Comparison of ENCODE assay signal across 25 mouse cellular contexts in genomic region chr10:93270889-93271460, GRCm38 (mm10). TPM values are rescaled to one million over a fixed set of nuclear protein-coding genes. Genes with fewer than 3 reads are reported as not detected.
DNase-seq lines count a peak whose midpoint lies in the region; TF ChIP-seq lines count a peak whose summit lies in the region.
"Had no signal": no experiment of that assay in that cellular context is flagged by ENCODE, and none has a peak within 500 bp of the region (broad histone marks: within the 10 kb centered on the region; RNA-seq: fewer than 3 reads in every experiment).

No protein-coding gene starts in this region.

- no peak overlapping the region for H3K9ac ChIP-seq in heart, adult 2 months (ENCODE audit: low read depth, low read length)
- H3K9ac ChIP-seq: forebrain, embryonic 12.5 days; forebrain, embryonic 15.5 days; intestine, embryonic 15.5 days had no signal

- DNase-seq in heart, adult 2 months: no peak
- no peak for DNase-seq in heart, adult 8-10 months (ENCODE audit: low spot score)
- DNase-seq in 3134 (ENCODE audit: extremely low read depth, insufficient read length, low spot score): peak; percentile 66
- DNase-seq in left cerebral cortex, postnatal 14 days (ENCODE audit: low spot score in 2 of 2): no peak
- DNase-seq in heart, postnatal 4 days: no peak
- DNase-seq: adrenal gland, adult 8-10 months; adrenal gland, postnatal 25 days; cerebellum, adult 11-12 months; cerebellum, adult 8-10 months; cerebellum, postnatal 36 days; embryo, embryonic 11 days; gastrocnemius, postnatal 25 days had no signal

- TF ChIP-seq POLR2A in heart, adult 2 months (IDR thresholded peaks at IDR 0.05; ENCODE audit: insufficient read depth, low read depth, low read length): no peak
- no peak for TF ChIP-seq POLR2A in myocyte (IDR thresholded peaks at IDR 0.05; ENCODE audit: insufficient read length, low read depth)

- H3K4me1 ChIP-seq in heart, adult 2 months (ENCODE audit: control insufficient read depth, insufficient read depth, low read length): peaks cover 20% of the 10 kb centered on the region

- peaks cover 6% of the 10 kb centered on the region for H3K36me3 ChIP-seq in heart, adult 2 months (ENCODE audit: control insufficient read depth, insufficient read depth, low read length)
- H3K36me3 ChIP-seq in C2C12 (ENCODE audit: control insufficient read depth, insufficient read depth) (peaks cover 51% of the 10 kb centered on the region), myocyte (ENCODE audit: control insufficient read depth, insufficient read depth) (peaks cover 2% of the 10 kb centered on the region)
- H3K36me3 ChIP-seq: forebrain, embryonic 12.5 days; forebrain, embryonic 15.5 days; G1E; hindbrain, embryonic 13.5 days; intestine, embryonic 15.5 days had no signal

- intact Hi-C loops in heart, adult 2 months (cut with DNase I): no loop called here
- intact Hi-C loops in left cerebral cortex, postnatal 14 days (cut with DNase I): loop anchor here (10.0 kb wide), 1 partner anchor 196 kb away; no protein-coding TSS in a partner anchor

- peak overlapping the region; percentile 76 for H3K4me2 ChIP-seq in myocyte (ENCODE audit: low read depth)
- H3K4me2 ChIP-seq: embryonic facial prominence, embryonic 13.5 days; forebrain, embryonic 12.5 days; forebrain, embryonic 15.5 days; heart, embryonic 11.5 days; hindbrain, embryonic 13.5 days; intestine, embryonic 15.5 days had no signal

- no peak for TF ChIP-seq CTCF in heart, adult 2 months (IDR thresholded peaks at IDR 0.05)
- no peak for TF ChIP-seq CTCF in C2C12 (IDR thresholded peaks at IDR 0.05; ENCODE audit: control insufficient read depth, insufficient read depth, insufficient read length)

- WGBS in heart, adult 2 months: 75% methylated on average over 6 of the region's 6 CpGs

- H3ac ChIP-seq in C2C12 (ENCODE audit: control insufficient read depth, insufficient read length, low read depth) (no peak overlapping the region), myocyte (ENCODE audit: control insufficient read depth, insufficient read length) (no peak overlapping the region)

- peak overlapping the region; percentile 9; the same call in 1 of the 2 replicates for H3K27ac ChIP-seq in heart, adult 2 months
- H3K27ac ChIP-seq: forebrain, embryonic 12.5 days; forebrain, embryonic 15.5 days; hindbrain, embryonic 10.5 days had no signal

- TF ChIP-seq EP300 in heart, adult 2 months (IDR thresholded peaks at IDR 0.05; ENCODE audit: insufficient read depth, low read depth, low read length): no peak

- no peak overlapping the region for H3K4me3 ChIP-seq in heart, adult 2 months
- no peak overlapping the region for H3K4me3 ChIP-seq in C2C12 (ENCODE audit: insufficient read depth, poor library complexity, severe bottlenecking)
- no peak overlapping the region for H3K4me3 ChIP-seq in myocyte
- H3K4me3 ChIP-seq: embryonic facial prominence, embryonic 10.5 days; embryonic facial prominence, embryonic 13.5 days; erythroblast, embryonic 14.5 days; forebrain, embryonic 12.5 days; forebrain, embryonic 15.5 days; hindbrain, embryonic 10.5 days; hindbrain, embryonic 13.5 days; intestine, embryonic 15.5 days had no signal

- H3K79me3 ChIP-seq in C2C12 (ENCODE audit: low read depth): peaks cover 41% of the 10 kb centered on the region

- no peaks in the 10 kb centered on the region for H3K27me3 ChIP-seq in heart, adult 2 months (ENCODE audit: control insufficient read depth, insufficient read depth, low read length)
- no peaks in the 10 kb centered on the region for H3K27me3 ChIP-seq in C2C12 (ENCODE audit: control insufficient read depth, insufficient read depth, insufficient read length)
- H3K27me3 ChIP-seq in myocyte (ENCODE audit: control insufficient read depth, insufficient read depth, insufficient read length): no peaks in the 10 kb centered on the region
- H3K27me3 ChIP-seq: CH12.LX; embryonic facial prominence, embryonic 13.5 days; forebrain, embryonic 12.5 days; forebrain, embryonic 15.5 days; hindbrain, embryonic 13.5 days; intestine, embryonic 15.5 days had no signal

- no peaks in the 10 kb centered on the region for H3K79me2 ChIP-seq in heart, adult 2 months (replicated peaks; ENCODE audit: control insufficient read depth, insufficient read depth, low read length)
- H3K79me2 ChIP-seq in C2C12 (ENCODE audit: control insufficient read depth, insufficient read depth) (peaks cover 73% of the 10 kb centered on the region), myocyte (ENCODE audit: control insufficient read depth, insufficient read depth) (peaks cover 28% of the 10 kb centered on the region)

TF ChIP-seq in C2C12, 6 proteins besides CTCF, POLR2A, EP300 and RAD21:
- TF ChIP-seq MAX (IDR thresholded peaks at IDR 0.05) (peak; percentile 18), FOSL1 (IDR thresholded peaks at IDR 0.05; ENCODE audit: insufficient read depth, low read length, poor library complexity, severe bottlenecking) (no peak), MYOD1 (IDR thresholded peaks at IDR 0.05; ENCODE audit: control insufficient read depth, insufficient read length, low read depth) (peak; percentile 2), USF1 (IDR thresholded peaks at IDR 0.05; ENCODE audit: low read depth) (peak; percentile 90)

TF ChIP-seq in myocyte, 11 proteins besides CTCF, POLR2A, EP300 and RAD21:
- TF ChIP-seq MYOG (IDR thresholded peaks at IDR 0.05; ENCODE audit: control insufficient read depth in 1 of 3, insufficient read depth in 1 of 3, insufficient read length in 2 of 3, low read depth in 2 of 3) (no peak), USF1 (IDR thresholded peaks at IDR 0.05; ENCODE audit: low read depth) (peak; percentile 83)

RNA-seq across cellular contexts. Expression of gene Elk3, which starts 40.0 kb away (rescaled TPM):
- 10 to 100 TPM; 33.8 to 39.4 TPM for total RNA-seq in heart, adult 2 months (2021)
- 31.9 and 32.1 TPM in 2 replicates for polyA plus RNA-seq in heart, adult 2 months (2012; rRNA removed)
- 10 to 100 TPM; 32.0 to 37.6 (median 35.2) TPM for total RNA-seq in heart, adult 8-10 months (2022)
- polyA plus RNA-seq in C2C12 (2012; fragmentation: generic; extraction: Trizol) (56.1 TPM), myocyte (2012; fragmentation: generic; extraction: Trizol) (28.4 TPM)
- 10 to 100 TPM; 15.2 to 16.1 TPM for total RNA-seq in left cerebral cortex, postnatal 14 days (2021)
- 100 to 1,000 TPM; 102 to 103 TPM for total RNA-seq in heart, postnatal 4 days (2021)
- polyA plus RNA-seq: G1E had no signal
